Mouse (Mus musculus) kidney, embryonic 16.5 days (tissue): ENCODE measurements around the gene Lbhd2. TPM values are rescaled to one million over a fixed set of nuclear protein-coding genes. Genes with fewer than 3 reads are reported as not detected.

ENCODE experiments used
- ATAC-seq: fragments of 200-750 bp; cut with Nextera tagmentation; 2 replicates; pipeline ENCODE4 v1.8.0; 2017; ENCODE audit warnings: moderate TSS enrichment; ENCODE audit not compliant: low FRiP score, low TSS enrichment
- H3K27ac ChIP-seq: fragments of 300-500 bp; sonication (generic); 2 replicates; pipeline ENCODE4 v1.5.1; 2014; ENCODE audit warnings: low read length
- H3K27me3 ChIP-seq: fragments of 300-500 bp; sonication (generic); 2 replicates; pipeline ENCODE4 v1.6.1; 2014; ENCODE audit warnings: low read length, control low read depth, mixed read lengths; ENCODE audit not compliant: insufficient read depth
- H3K36me3 ChIP-seq: fragments of 300-500 bp; sonication (generic); 2 replicates; pipeline ENCODE4 v1.6.1; 2014; ENCODE audit warnings: low read length, control low read depth, mixed read lengths; ENCODE audit not compliant: insufficient read depth
- H3K4me1 ChIP-seq: fragments of 300-500 bp; sonication (generic); 2 replicates; pipeline ENCODE4 v1.6.1; 2014; ENCODE audit warnings: low read length, control low read depth, mixed read lengths; ENCODE audit not compliant: insufficient read depth
- H3K4me2 ChIP-seq: fragments of 300-500 bp; sonication (generic); replicated peaks from 2 replicates; pipeline ENCODE4 v1.6.1; 2014; ENCODE audit warnings: low read depth, low read length
- H3K4me3 ChIP-seq: fragments of 300-500 bp; sonication (generic); 2 replicates; pipeline ENCODE4 v1.5.1; 2014; ENCODE audit warnings: mild to moderate bottlenecking, low read length
- H3K9ac ChIP-seq: fragments of 300-500 bp; sonication (generic); replicated peaks from 2 replicates; pipeline ENCODE4 v1.6.1; 2014; ENCODE audit warnings: low read length
- H3K9me3 ChIP-seq: fragments of 300-500 bp; sonication (generic); 2 replicates; pipeline ENCODE4 v1.6.1; 2016; ENCODE audit warnings: low read length, control low read depth
- WGBS: fragments of 180-500 bp; shearing (Covaris S2); extraction: QIAGEN DNeasy Blood & Tissue Kit; methylation state at CpG from one replicate; pipeline ENCODE4 v1.1.7; 2014; 5-methylcytosine and 5-hydroxymethylcytosine counted together
- polyA plus RNA-seq: library from polyadenylated mRNA; unstranded; fragments of >200 nt; fragmentation: Nextera tagmentation; extraction: Ambion mirVana; gene quantifications from 2 replicates; pipeline ENCODE4 v1.2.1, GENCODE M21; 2015

The Lbhd2 gene
- polyA plus RNA-seq, 1 experiment from 2014 or later = 4.6 TPM

- Histone ChIP-seq H3K4me2 (peak overlapping the region; percentile 66), H3K36me3 (no peaks in the 10 kb centered on the region), H3K27me3 (peaks cover 49% of the 10 kb centered on the region), H3K9ac (0 out of 2 replicates have a peak overlapping the region, but pooled peaks have one; percentile 24), H3K27ac (no peak overlapping the region), H3K4me1 (peaks cover 80% of the 10 kb centered on the region), H3K9me3 (no peaks in the 10 kb centered on the region), H3K4me3 (peak overlapping the region; percentile 35)
- no peak for ATAC-seq
- 9% methylated on average over 27 of the region's 27 CpGs for WGBS
These were observed 39.4 kb downstream of the Lbhd2 start for GRCm38 (mm10) chr12:111445890-111446613.

- Histone ChIP-seq H3K4me1 (peaks cover 86% of the 10 kb centered on the region), H3K4me3 (no peak overlapping the region), H3K27me3 (peaks cover 54% of the 10 kb centered on the region), H3K4me2 (no peak overlapping the region), H3K9me3 (no peaks in the 10 kb centered on the region), H3K9ac (no peak overlapping the region), H3K27ac (0 out of 2 replicates have a peak overlapping the region, but pooled peaks have one; percentile 14), H3K36me3 (peaks cover 5% of the 10 kb centered on the region)
- WGBS = 42% methylated on average over 5 of the region's 5 CpGs
- ATAC-seq = no peak
These were observed 40.1 kb downstream of the Lbhd2 start for GRCm38 (mm10) chr12:111446745-111447144.

- H3K27ac ChIP-seq = 0 out of 2 replicates have a peak overlapping the region, but pooled peaks have one; percentile 14
- WGBS = 36% methylated on average over 9 of the region's 9 CpGs
These were observed 40.7 kb downstream of the Lbhd2 start for GRCm38 (mm10) chr12:111447350-111447749.

GRCm38 (mm10) chr12:111447898-111448760, 41.5 kb downstream of the Lbhd2 start:
- Histone ChIP-seq H3K9me3 (no peaks in the 10 kb centered on the region), H3K9ac (peak overlapping the region; percentile 40; the same call in 1 of the 2 replicates), H3K4me3 (no peak overlapping the region), H3K36me3 (peaks cover 8% of the 10 kb centered on the region), H3K4me1 (peaks cover 74% of the 10 kb centered on the region), H3K4me2 (peak overlapping the region; percentile 20), H3K27me3 (peaks cover 54% of the 10 kb centered on the region), H3K27ac (peak overlapping the region; percentile 50)
- ATAC-seq = no peak
- 23% methylated on average over 22 of the region's 22 CpGs for WGBS

More at GRCm38 (mm10) chr12:111447350-111447749, 40.7 kb downstream of the Lbhd2 start:
- no peak for ATAC-seq
- no peak overlapping the region for H3K4me3 ChIP-seq
- H3K4me1 ChIP-seq = peaks cover 80% of the 10 kb centered on the region
- H3K9me3 ChIP-seq = no peaks in the 10 kb centered on the region
- no peak overlapping the region for H3K4me2 ChIP-seq
- peaks cover 8% of the 10 kb centered on the region for H3K36me3 ChIP-seq
- peaks cover 56% of the 10 kb centered on the region for H3K27me3 ChIP-seq
- H3K9ac ChIP-seq = peak overlapping the region; percentile 40; the same call in 1 of the 2 replicates

- Histone ChIP-seq H3K4me1 (peaks cover 77% of the 10 kb centered on the region), H3K9me3 (no peaks in the 10 kb centered on the region)
These were observed 42.5 kb downstream of the Lbhd2 start for GRCm38 (mm10) chr12:111448931-111449705.

GRCm38 (mm10) chr12:111450359-111450758, 43.8 kb downstream of the Lbhd2 start:
- H3K36me3 ChIP-seq = peaks cover 8% of the 10 kb centered on the region
- H3K4me2 ChIP-seq = 0 out of 2 replicates have a peak overlapping the region, but pooled peaks have one; percentile 7
- peaks cover 81% of the 10 kb centered on the region for H3K4me1 ChIP-seq
- H3K9me3 ChIP-seq = no peaks in the 10 kb centered on the region
- no peak overlapping the region for H3K4me3 ChIP-seq
- 39% methylated on average over 6 of the region's 6 CpGs for WGBS
- ATAC-seq = no peak
- peak overlapping the region; percentile 76 for H3K27ac ChIP-seq
- H3K9ac ChIP-seq = peak overlapping the region; percentile 3; the same call in 1 of the 2 replicates
- peaks cover 32% of the 10 kb centered on the region for H3K27me3 ChIP-seq

More at GRCm38 (mm10) chr12:111448931-111449705, 42.5 kb downstream of the Lbhd2 start:
- ATAC-seq = no peak
- Histone ChIP-seq H3K36me3 (peaks cover 8% of the 10 kb centered on the region), H3K4me2 (peak overlapping the region; percentile 1; the same call in 1 of the 2 replicates), H3K4me3 (no peak overlapping the region), H3K27ac (peak overlapping the region; percentile 76), H3K9ac (peak overlapping the region; percentile 3; the same call in 1 of the 2 replicates), H3K27me3 (peaks cover 44% of the 10 kb centered on the region)
- WGBS = 5% methylated on average over 13 of the region's 14 CpGs

GRCm38 (mm10) chr12:111451561-111451960, 45.0 kb downstream of the Lbhd2 start:
- WGBS = 82% methylated on average over 7 of the region's 7 CpGs
- ATAC-seq = no peak
- H3K27ac ChIP-seq = no peak overlapping the region
- H3K9ac ChIP-seq = no peak overlapping the region
- no peak overlapping the region for H3K4me2 ChIP-seq
- peaks cover 78% of the 10 kb centered on the region for H3K4me1 ChIP-seq
- H3K36me3 ChIP-seq = peaks cover 8% of the 10 kb centered on the region
- no peak overlapping the region for H3K4me3 ChIP-seq
- H3K9me3 ChIP-seq = no peaks in the 10 kb centered on the region
- H3K27me3 ChIP-seq = peaks cover 22% of the 10 kb centered on the region

- H3K4me2 ChIP-seq = no peak overlapping the region
- WGBS = 26% methylated on average over 4 of the region's 4 CpGs
- no peak overlapping the region for H3K27ac ChIP-seq
- peaks cover 54% of the 10 kb centered on the region for H3K4me1 ChIP-seq
- H3K27me3 ChIP-seq = 0 out of 2 replicates have a peak, but pooled peaks cover 6% of the 10 kb centered on the region
- peaks cover 8% of the 10 kb centered on the region for H3K36me3 ChIP-seq
- no peak overlapping the region for H3K9ac ChIP-seq
- no peaks in the 10 kb centered on the region for H3K9me3 ChIP-seq
- ATAC-seq = no peak
- no peak overlapping the region for H3K4me3 ChIP-seq
These were observed 47.4 kb downstream of the Lbhd2 start for GRCm38 (mm10) chr12:111454021-111454420.
